Mouse (Mus musculus) intestine, embryonic 14.5 days (tissue): ENCODE measurements around the gene Loxl1. TPM values are rescaled to one million over a fixed set of nuclear protein-coding genes. Genes with fewer than 3 reads are reported as not detected.
A peak's percentile ranks its signal among the peaks of the same experiment; 100 is the strongest.

Experiments
- ATAC-seq: fragments of 200-750 bp; cut with Nextera tagmentation; replicated peaks from 2 replicates; pipeline ENCODE4 v1.8.0; 2017; ENCODE audit warnings: low read depth, moderate number of reproducible peaks, moderate TSS enrichment, moderate library complexity; ENCODE audit not compliant: low FRiP score, low TSS enrichment
- DNase-seq: peaks from one replicate; pipeline ENCODE4 v3.0.0-alpha.2; 2018; ENCODE audit warnings: low spot score
- H3K27ac ChIP-seq: fragments of 300-500 bp; sonication (generic); 2 replicates; pipeline ENCODE4 v1.5.1; 2014; ENCODE audit warnings: low read depth, mild to moderate bottlenecking, control low read depth
- H3K27me3 ChIP-seq: fragments of 300-500 bp; sonication (generic); replicated peaks from 2 replicates; pipeline ENCODE4 v1.6.1; 2014; ENCODE audit warnings: low read length, control low read depth; ENCODE audit not compliant: control insufficient read depth, insufficient read depth
- H3K36me3 ChIP-seq: fragments of 300-500 bp; sonication (generic); 2 replicates; pipeline ENCODE4 v1.6.1; 2014; ENCODE audit warnings: low read length, control low read depth; ENCODE audit not compliant: control insufficient read depth, insufficient read depth
- H3K4me1 ChIP-seq: fragments of 300-500 bp; sonication (generic); replicated peaks from 2 replicates; pipeline ENCODE4 v1.6.1; 2014; ENCODE audit warnings: low read length, control low read depth, mixed read lengths; ENCODE audit not compliant: control insufficient read depth, insufficient read depth
- H3K4me2 ChIP-seq: fragments of 300-500 bp; sonication (generic); 2 replicates; pipeline ENCODE4 v1.6.1; 2014; ENCODE audit warnings: low read length
- H3K4me3 ChIP-seq: fragments of 300-500 bp; sonication (generic); 2 replicates; pipeline ENCODE4 v1.5.1; 2014; ENCODE audit warnings: low read depth, low read length, control low read depth, mixed read lengths
- H3K9ac ChIP-seq: fragments of 300-500 bp; sonication (generic); 2 replicates; pipeline ENCODE4 v1.6.1; 2014; ENCODE audit warnings: mild to moderate bottlenecking, low read length
- H3K9me3 ChIP-seq: fragments of 300-500 bp; sonication (generic); 2 replicates; pipeline ENCODE4 v1.6.1; 2016; ENCODE audit warnings: low read length, control low read depth; ENCODE audit not compliant: control insufficient read depth
- WGBS: fragments of 180-500 bp; shearing (Covaris S2); extraction: QIAGEN DNeasy Blood & Tissue Kit; methylation state at CpG from one replicate; pipeline ENCODE4 v1.1.7; 2014; 5-methylcytosine and 5-hydroxymethylcytosine counted together
- polyA plus RNA-seq: library from polyadenylated mRNA; unstranded; fragments of >200 nt; fragmentation: Nextera tagmentation; extraction: Ambion mirVana; gene quantifications from 2 replicates; pipeline ENCODE4 v1.2.1, GENCODE M21; 2014

Gene Loxl1
- polyA plus RNA-seq, 1 experiment from 2014 or later: 31.8 TPM

GRCm38 (mm10) chr9:58243696-58244095 lies 69.3 kb downstream of the Loxl1 start:
- ATAC-seq: no peak
- H3K36me3 ChIP-seq: peaks cover 3% of the 10 kb centered on the region; the same call in 1 of the 2 replicates

GRCm38 (mm10) chr9:58242696-58243095 lies 70.3 kb downstream of the Loxl1 start:
- H3K9ac ChIP-seq: no peak overlapping the region
- no peak overlapping the region for H3K27ac ChIP-seq
- H3K4me2 ChIP-seq: no peak overlapping the region
- H3K27me3 ChIP-seq: no peaks in the 10 kb centered on the region
- peaks cover 27% of the 10 kb centered on the region for H3K4me1 ChIP-seq
- H3K4me3 ChIP-seq: no peak overlapping the region
- peaks cover 3% of the 10 kb centered on the region; the same call in 1 of the 2 replicates for H3K36me3 ChIP-seq
- DNase-seq (no peak), ATAC-seq (no peak)
- 77% methylated on average over 5 of the region's 5 CpGs for WGBS
- H3K9me3 ChIP-seq: no peaks in the 10 kb centered on the region

More at GRCm38 (mm10) chr9:58243696-58244095, 69.3 kb downstream of the Loxl1 start:
- peaks cover 36% of the 10 kb centered on the region for H3K4me1 ChIP-seq
- no peak for DNase-seq
- 77% methylated on average over 6 of the region's 6 CpGs for WGBS
- H3K27ac ChIP-seq: no peak overlapping the region
- H3K4me3 ChIP-seq: no peak overlapping the region
- H3K4me2 ChIP-seq: no peak overlapping the region
- no peaks in the 10 kb centered on the region for H3K27me3 ChIP-seq
- H3K9me3 ChIP-seq: no peaks in the 10 kb centered on the region
- no peak overlapping the region for H3K9ac ChIP-seq

- ATAC-seq (peak; percentile 64; the same call in 1 of the 2 replicates), DNase-seq (peak; percentile 62)
- H3K9me3 ChIP-seq: no peaks in the 10 kb centered on the region
- no peak overlapping the region for H3K9ac ChIP-seq
- H3K27me3 ChIP-seq: no peaks in the 10 kb centered on the region
- no peak overlapping the region for H3K4me2 ChIP-seq
- no peak overlapping the region for H3K4me3 ChIP-seq
- peaks cover 20% of the 10 kb centered on the region for H3K4me1 ChIP-seq
- WGBS: 33% methylated on average over 9 of the region's 9 CpGs
- no peak overlapping the region; the same call in 1 of the 2 replicates for H3K27ac ChIP-seq
- peaks cover 3% of the 10 kb centered on the region; the same call in 1 of the 2 replicates for H3K36me3 ChIP-seq
Measured at GRCm38 (mm10) chr9:58241780-58242485, 71.1 kb downstream of the Loxl1 start.

Other genes with a start within 250 kb of the Loxl1 start
- gene Stra6, start 249.4 kb downstream of the Loxl1 start, polyA plus RNA-seq: 8.6 and 9.5 TPM in 2 replicates
- gene Ccdc33, start 194.4 kb downstream of the Loxl1 start, polyA plus RNA-seq: 0.11 and 0.27 TPM in 2 replicates
- gene Islr, start 108.9 kb downstream of the Loxl1 start, polyA plus RNA-seq: 65.5 and 71.3 TPM in 2 replicates
- 1.7 and 1.8 TPM in 2 replicates for gene Islr2, start 108.9 kb downstream of the Loxl1 start, polyA plus RNA-seq
- gene Pml, start 63.4 kb downstream of the Loxl1 start, polyA plus RNA-seq: 16.9 and 17.7 TPM in 2 replicates
- gene Stoml1, start 60.0 kb downstream of the Loxl1 start, polyA plus RNA-seq: 21.3 and 22.9 TPM in 2 replicates
- gene Tbc1d21, start 57.3 kb upstream of the Loxl1 start, polyA plus RNA-seq: not detected in 2 replicates
- 1.2 and 1.9 TPM in 2 replicates for gene Insyn1, start 175.4 kb upstream of the Loxl1 start, polyA plus RNA-seq
- gene Cd276, start 242.3 kb upstream of the Loxl1 start, polyA plus RNA-seq: 35.6 and 37.5 TPM in 2 replicates